Mouse (Mus musculus): ENCODE results near the gene Hoxd11.

Hoxd11 gene

DNA sequence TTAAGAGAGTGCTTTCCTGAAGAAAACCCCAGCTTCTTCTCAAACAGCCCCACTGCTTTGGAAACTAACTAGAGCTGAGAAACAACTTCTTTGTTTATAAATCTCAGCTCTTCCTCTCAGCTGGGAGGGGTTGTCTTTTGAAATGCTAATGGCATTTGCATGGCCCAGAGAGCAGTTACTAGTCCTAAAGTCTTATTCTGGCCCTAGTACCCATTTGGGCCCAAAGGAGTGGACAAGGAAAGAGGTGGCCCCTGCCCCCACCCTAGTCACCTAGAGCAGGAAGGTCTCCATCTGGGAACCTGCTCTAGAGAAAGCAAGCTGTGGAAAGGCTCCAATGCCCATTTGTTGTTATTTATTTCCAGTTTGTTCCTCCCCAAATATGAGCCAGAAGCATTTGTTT lies 51.7 kb downstream of the Hoxd11 start:
- no peak for DNase-seq (ENCODE audit: low read depth)

DNA sequence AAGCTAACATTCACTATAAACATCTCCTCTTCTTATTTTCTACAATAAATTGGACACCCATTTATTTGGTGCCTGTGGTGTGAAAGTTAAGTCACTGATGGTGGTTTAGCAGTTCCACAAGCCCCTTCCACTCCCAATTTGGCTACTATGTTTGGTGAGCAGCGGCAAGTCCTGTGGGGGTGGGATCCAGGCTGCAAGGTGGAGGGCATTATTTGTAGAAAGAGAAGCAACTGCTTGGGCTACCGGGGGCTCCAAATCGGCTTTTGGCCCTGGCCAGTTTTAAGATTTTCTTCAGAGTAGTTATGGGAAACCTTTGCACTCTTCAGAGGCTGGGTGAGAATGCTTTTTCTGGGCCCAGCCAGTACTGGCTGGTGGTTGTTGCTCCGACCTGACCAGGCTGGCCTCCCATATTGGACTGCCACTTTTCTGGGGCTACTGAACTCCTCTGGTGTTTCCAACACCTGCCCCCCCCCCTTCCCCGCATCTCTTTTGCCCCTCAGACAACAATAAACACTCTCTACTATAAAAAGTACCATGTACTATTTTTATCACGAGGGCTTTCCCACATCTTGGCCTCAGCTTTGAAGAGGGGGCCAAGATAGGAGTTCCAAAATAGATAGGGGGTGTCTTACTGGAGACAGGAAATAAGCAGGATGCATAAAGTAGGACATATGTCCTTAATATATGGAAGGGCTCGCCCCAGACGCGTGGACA lies 52.6 kb downstream of the Hoxd11 start:
- no peak for DNase-seq (ENCODE audit: low read depth)

DNA sequence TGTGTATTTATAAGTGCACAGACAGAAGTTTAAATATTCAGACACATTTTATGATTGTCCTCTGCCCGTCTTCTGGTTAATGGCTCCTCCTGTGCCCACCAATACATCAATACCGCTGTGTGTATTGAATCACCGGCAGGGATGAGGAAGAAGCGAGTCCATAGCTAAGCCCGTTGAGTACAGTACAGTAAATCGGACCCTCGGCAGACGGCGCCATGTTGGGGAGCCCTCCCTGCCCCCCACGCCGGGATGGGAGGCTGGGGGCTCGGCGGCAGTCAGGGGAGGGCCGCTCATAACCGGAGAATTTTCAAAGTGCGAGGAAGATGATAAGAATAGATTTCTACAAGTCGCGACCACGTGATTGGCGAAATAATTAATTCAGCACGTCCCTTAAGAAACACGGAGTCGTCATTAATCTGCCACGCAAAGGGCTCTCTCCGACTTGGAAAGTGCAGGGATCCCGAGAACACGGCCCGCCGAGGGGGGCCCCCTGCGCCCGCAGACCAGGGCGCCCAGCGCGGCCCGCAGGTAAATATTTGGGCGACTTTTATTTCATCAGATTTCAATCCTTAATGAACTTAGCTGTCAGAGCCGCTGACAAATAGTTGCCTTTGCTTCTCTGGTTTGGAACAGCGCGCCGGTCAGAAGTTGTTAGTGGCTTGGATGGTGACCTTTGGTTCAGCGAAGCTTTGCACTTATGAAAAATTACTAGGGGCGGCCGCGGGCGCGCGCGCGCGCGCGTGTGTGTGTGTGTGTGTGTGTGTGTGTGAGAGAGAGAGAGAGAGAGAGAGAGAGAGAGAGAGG lies 53.4 kb downstream of the Hoxd11 start:
- DNase-seq (ENCODE audit: low read depth), result no peak

DNA sequence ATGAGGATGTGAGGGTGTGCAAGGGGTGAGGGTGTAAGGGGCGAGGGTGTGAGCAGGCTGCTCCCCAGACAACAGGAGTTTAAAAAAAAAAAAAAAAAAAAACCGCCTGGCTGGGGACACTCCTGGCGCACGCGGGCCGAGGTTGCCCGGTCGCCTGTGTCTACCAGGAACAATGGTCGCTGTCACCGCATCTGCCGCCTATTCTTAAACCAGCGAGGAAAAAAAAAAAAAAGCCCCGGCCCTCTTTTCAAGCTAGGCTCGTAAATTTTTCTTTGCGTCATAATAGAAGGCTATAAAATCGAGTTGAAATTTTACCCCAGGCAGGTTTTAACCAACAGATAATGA lies 53.9 kb downstream of the Hoxd11 start:
- no peak for DNase-seq (ENCODE audit: low read depth)

DNA sequence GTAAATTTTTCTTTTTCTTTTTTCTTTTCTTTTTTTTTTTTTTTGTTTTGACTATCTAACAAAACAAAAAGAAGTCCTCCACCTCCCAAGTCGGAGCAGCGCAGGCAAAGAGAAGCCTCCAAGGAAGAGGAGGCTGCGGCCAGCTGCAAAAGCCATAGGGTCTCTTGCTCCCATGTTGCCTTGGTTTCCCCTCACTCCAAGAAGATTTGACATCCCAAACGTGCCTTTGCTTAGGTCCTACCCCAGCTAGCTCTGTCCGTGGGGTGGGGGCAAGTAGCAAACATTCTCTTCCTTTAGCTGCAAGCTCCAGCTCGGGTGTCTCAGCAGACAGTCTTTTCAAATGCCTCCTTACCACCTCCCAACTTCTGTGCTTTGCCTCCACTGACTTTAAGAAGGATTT lies 54.4 kb downstream of the Hoxd11 start:
- no peak for DNase-seq (ENCODE audit: low read depth)

DNA sequence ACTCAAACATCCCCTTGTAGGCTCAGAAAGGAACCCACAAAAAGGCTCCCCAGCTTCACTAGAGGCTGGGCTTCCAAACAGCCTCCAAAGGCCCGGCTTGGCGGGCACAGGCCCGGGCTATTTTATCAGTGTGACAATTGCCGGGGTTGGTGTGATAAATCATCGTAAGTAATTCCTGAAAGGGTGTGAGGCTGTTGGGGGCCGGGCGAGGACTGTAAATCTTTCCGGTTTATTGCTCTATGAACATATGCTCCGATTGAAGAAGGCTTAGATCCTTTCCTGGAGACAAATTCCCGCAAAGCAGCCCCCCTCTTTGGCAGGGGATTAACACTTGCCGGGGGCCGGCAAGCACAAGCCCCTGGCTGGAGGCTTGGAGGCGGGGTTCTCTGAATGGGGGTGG lies 55.1 kb downstream of the Hoxd11 start:
- DNase-seq (ENCODE audit: low read depth), result no peak

DNA sequence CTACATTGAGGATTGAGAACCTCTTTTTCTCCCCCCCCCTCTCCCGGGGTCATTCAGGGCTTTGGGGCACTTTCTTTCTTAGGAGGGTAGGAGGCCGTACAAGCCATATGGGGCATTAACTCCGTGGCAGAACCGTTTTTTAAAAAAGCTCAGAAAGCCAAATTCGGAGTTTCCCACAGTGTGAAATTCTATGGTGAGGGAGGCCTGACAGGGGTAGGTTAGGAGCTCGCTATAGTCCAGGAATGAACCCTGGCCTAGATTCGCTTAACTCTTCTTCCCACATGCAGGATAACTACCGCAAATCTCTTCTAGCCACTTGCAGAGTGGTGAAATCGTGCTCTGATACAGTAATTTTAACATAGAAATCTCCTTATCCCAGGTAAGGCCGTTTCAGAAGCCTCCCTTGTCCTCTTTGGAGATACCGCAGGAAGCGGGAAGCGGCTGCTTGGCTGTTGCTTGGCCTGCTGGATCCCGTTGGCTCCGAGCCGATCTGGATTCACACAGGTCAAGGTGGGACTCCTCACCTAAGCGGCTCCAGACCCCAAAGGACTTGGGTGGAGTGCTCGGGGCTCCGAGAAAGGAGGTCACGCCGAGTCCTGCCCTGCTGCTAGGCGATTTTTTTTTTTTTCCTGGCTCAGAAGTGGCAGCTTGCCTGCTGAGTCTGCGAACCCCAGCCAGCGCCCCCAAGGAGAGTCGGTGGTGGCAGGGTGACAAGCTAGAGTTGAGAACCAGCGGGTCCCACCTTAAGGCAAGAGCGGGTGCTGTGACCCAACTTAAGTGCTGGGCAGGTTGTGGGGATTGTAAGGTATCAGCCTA lies 55.8 kb downstream of the Hoxd11 start:
- no peak for DNase-seq (ENCODE audit: low read depth)

DNA sequence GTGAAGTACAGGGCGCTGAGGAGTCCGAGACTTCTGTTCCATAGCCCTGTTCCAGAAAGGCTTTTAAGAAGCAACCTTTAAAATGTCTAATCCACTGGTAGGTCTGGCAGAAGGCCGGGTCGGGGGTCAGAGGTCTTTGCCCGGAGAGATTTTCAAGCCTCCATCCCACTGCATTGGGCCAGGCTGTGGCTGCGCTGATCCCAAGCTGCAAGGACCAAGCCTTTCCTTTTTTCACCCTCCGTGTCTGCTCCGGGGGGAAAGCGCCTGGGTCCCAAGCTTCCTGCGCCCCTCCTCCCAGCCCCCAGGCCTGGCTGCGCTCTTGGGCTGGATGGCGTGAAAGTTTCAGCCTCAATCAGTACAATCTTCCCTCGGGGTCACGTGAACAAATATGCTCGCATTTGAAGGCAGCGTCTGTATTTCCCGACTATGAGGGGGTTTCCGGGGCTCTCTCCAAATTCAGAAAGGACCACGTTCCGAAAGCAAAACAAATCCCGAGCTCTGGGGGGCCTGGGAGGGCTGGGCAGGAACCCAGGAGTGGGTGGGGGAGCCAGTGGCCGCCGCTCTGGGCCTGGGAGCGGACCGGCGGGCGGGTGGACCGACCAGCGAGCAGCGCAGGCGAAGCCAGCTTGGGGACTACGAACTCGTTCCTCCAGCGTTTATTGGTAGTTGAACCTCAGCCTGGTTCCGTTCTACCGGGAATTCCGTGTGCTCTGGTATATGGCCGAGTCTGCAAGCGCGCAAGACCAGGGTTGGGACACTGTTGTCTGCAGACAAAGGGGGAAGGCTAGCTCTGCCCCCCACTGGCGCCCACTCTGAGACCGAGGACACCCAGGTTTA lies 56.7 kb downstream of the Hoxd11 start:
- no peak for DNase-seq (ENCODE audit: low read depth)
